Mouse (Mus musculus) ES-Bruce4 (cell line): ENCODE results near the gene Sdha. TPM values are rescaled to one million over a fixed set of nuclear protein-coding genes. Genes with fewer than 3 reads are reported as not detected.

Experiments
- H3K27ac ChIP-seq: 2 replicates; pipeline ENCODE4 v1.5.1; 2012; ENCODE audit warnings: low read length, inconsistent platforms; ENCODE audit not compliant: insufficient read depth
- H3K27me3 ChIP-seq: 2 replicates; pipeline ENCODE4 v1.6.1; 2012; ENCODE audit warnings: mild to moderate bottlenecking, low read length, inconsistent platforms; ENCODE audit not compliant: control insufficient read depth, poor library complexity, insufficient read depth, severe bottlenecking
- H3K36me3 ChIP-seq: 2 replicates; pipeline ENCODE4 v1.6.1; 2012; ENCODE audit warnings: inconsistent platforms, mild to moderate bottlenecking, low read length, moderate library complexity; ENCODE audit not compliant: control insufficient read depth, poor library complexity, insufficient read depth, severe bottlenecking
- H3K4me1 ChIP-seq: one replicate; pipeline ENCODE4 v1.8.1; 2011; ENCODE audit warnings: low read length; ENCODE audit not compliant: control insufficient read depth, insufficient read depth
- H3K4me3 ChIP-seq: 2 replicates; pipeline ENCODE4 v1.5.1; 2011; ENCODE audit warnings: low read depth, mild to moderate bottlenecking, low read length
- H3K9ac ChIP-seq: 2 replicates; pipeline ENCODE4 v1.6.1; 2012; ENCODE audit warnings: low read depth, mild to moderate bottlenecking, inconsistent platforms; ENCODE audit not compliant: poor library complexity, severe bottlenecking
- H3K9me3 ChIP-seq: replicated peaks from 2 replicates; pipeline ENCODE4 v1.6.1; 2012; ENCODE audit warnings: mild to moderate bottlenecking, low read length, inconsistent platforms; ENCODE audit not compliant: control insufficient read depth, poor library complexity, insufficient read depth, severe bottlenecking
- CTCF ChIP-seq: IDR thresholded peaks from one replicate; pipeline ENCODE4 v1.8.1; 2011; ENCODE audit warnings: low read depth, low read length
- EP300 ChIP-seq: IDR thresholded peaks from 2 replicates; pipeline ENCODE4 v1.6.1; 2011; ENCODE audit warnings: low read depth, low read length; ENCODE audit not compliant: insufficient read depth
- POLR2A ChIP-seq: IDR thresholded peaks from one replicate; pipeline ENCODE4 v1.8.1; 2011; ENCODE audit warnings: low read length; ENCODE audit not compliant: insufficient read depth
- polyA plus RNA-seq: library from polyadenylated mRNA; stranded (reverse); fragments of >200 nt; gene quantifications from 2 replicates; pipeline ENCODE4 v1.2.4, GENCODE M21; 2011; ENCODE audit warnings: low read depth; ENCODE audit not compliant: missing spikeins, insufficient read depth, insufficient read length

Gene Sdha
- polyA plus RNA-seq, result 219 and 239 TPM in 2 replicates

GRCm38 (mm10) chr13:74349566-74350434 is at the start of gene Sdha, which contains the start of gene Ccdc127:
TSS of gene Sdha (minus strand) at chr13:74350280.
TSS of gene Ccdc127 (plus strand) at chr13:74350309.
- H3K9me3 ChIP-seq, result no peaks in the 10 kb centered on the region
- H3K27ac ChIP-seq, result peak within 1 kb of the TSS; percentile 42; the same call in 1 of the 2 replicates

GRCm38 (mm10) chr13:74399298-74399839 is 49.3 kb upstream of the Sdha start, which contains the start of gene Ftl1-ps1:
TSS of gene Ftl1-ps1 (plus strand) at chr13:74399694.
- Histone ChIP-seq H3K27me3 (peaks cover 2% of the 10 kb centered on the region; the same call in 1 of the 2 replicates), H3K27ac (peak within 1 kb of the TSS; percentile 95), H3K9me3 (no peaks in the 10 kb centered on the region), H3K36me3 (no peaks in the 10 kb centered on the region), H3K4me3 (peak within 1 kb of the TSS; percentile 83), H3K4me1 (peaks cover 2% of the 10 kb centered on the region), H3K9ac (peak within 1 kb of the TSS; percentile 71)
- TF ChIP-seq EP300 (peak; percentile 91), POLR2A (no peak), CTCF (no peak)

More at GRCm38 (mm10) chr13:74349566-74350434, at the start of gene Sdha, which contains the start of gene Ccdc127:
- Histone ChIP-seq H3K4me1 (no peaks in the 10 kb centered on the region), H3K4me3 (peak within 1 kb of the TSS; percentile 87), H3K36me3 (peaks cover 13% of the 10 kb centered on the region), H3K27me3 (no peaks in the 10 kb centered on the region), H3K9ac (peak within 1 kb of the TSS; percentile 61)
- TF ChIP-seq POLR2A (peak; percentile 96), EP300 (no peak), CTCF (no peak)

GRCm38 (mm10) chr13:74391156-74391555 is 41.1 kb upstream of the Sdha start:
- no peak overlapping the region for H3K9ac ChIP-seq
- no peak overlapping the region for H3K4me3 ChIP-seq
- no peaks in the 10 kb centered on the region for H3K36me3 ChIP-seq
- no peaks in the 10 kb centered on the region for H3K9me3 ChIP-seq
- no peak overlapping the region for H3K27ac ChIP-seq
- no peaks in the 10 kb centered on the region; the same call in 1 of the 2 replicates for H3K27me3 ChIP-seq
- TF ChIP-seq POLR2A (no peak), EP300 (no peak), CTCF (no peak)
- no peaks in the 10 kb centered on the region for H3K4me1 ChIP-seq

- peak within 1 kb of the TSS; percentile 77 for H3K9ac ChIP-seq
- peak within 1 kb of the TSS; percentile 48 for H3K27ac ChIP-seq
- H3K9me3 ChIP-seq, result no peaks in the 10 kb centered on the region
- peak within 1 kb of the TSS; percentile 100 for H3K4me3 ChIP-seq
- no peaks in the 10 kb centered on the region; the same call in 1 of the 2 replicates for H3K27me3 ChIP-seq
- H3K36me3 ChIP-seq, result no peaks in the 10 kb centered on the region
- H3K4me1 ChIP-seq, result no peaks in the 10 kb centered on the region
- TF ChIP-seq EP300 (no peak), POLR2A (peak; percentile 54)
These were observed 40.4 kb upstream of the Sdha start, which contains the start of gene Zfp72 for GRCm38 (mm10) chr13:74390371-74390990. TSS of gene Zfp72 (minus strand) at chr13:74390836.

- Histone ChIP-seq H3K27ac (no peak overlapping the region), H3K9ac (peak overlapping the region; percentile 77), H3K9me3 (no peaks in the 10 kb centered on the region), H3K36me3 (no peaks in the 10 kb centered on the region), H3K27me3 (no peaks in the 10 kb centered on the region; the same call in 1 of the 2 replicates), H3K4me3 (peak overlapping the region; percentile 30; the same call in 1 of the 2 replicates), H3K4me1 (no peaks in the 10 kb centered on the region)
- no peak for TF ChIP-seq POLR2A
- TF ChIP-seq EP300, result no peak
- TF ChIP-seq CTCF, result no peak
These were observed 39.6 kb upstream of the Sdha start for GRCm38 (mm10) chr13:74389730-74390129.
